Mouse (Mus musculus) frontal cortex, adult 2 months (tissue): ENCODE data around the gene Bpifb4. TPM values are rescaled to one million over a fixed set of nuclear protein-coding genes. Genes with fewer than 3 reads are reported as not detected.

Source experiments
- DNase-seq, 2 experiments: peaks; one replicate each; pipeline ENCODE4 v3.0.0; 2022; ENCODE audit warnings: low spot score in 1 of 2; ENCODE audit errors: extremely low spot score in 1 of 2
- polyA plus RNA-seq: library from polyadenylated mRNA; depleted of rRNA; stranded (reverse); fragments of >200 nt; gene quantifications from 2 replicates; pipeline ENCODE4 v1.2.3, GENCODE M21; 2012; rRNA removed

The Bpifb4 gene
- polyA plus RNA-seq: 1.5 and 9.4 TPM in 2 replicates

GRCm38 (mm10) chr2:153937843-153938242 lies at the start of gene Bpifb4:
Gene Bpifb4 (plus strand): TSS chr2:153938212.
- no peak for DNase-seq

GRCm38 (mm10) chr2:153899111-153899510 lies 38.9 kb upstream of the Bpifb4 start:
- DNase-seq: no peak

- DNase-seq: no peak
These were observed 37.9 kb upstream of the Bpifb4 start, which contains the start of gene Bpifb6 for GRCm38 (mm10) chr2:153900088-153900487. Gene Bpifb6 (plus strand): TSS chr2:153900388.

- DNase-seq: no peak
These were observed 35.3 kb upstream of the Bpifb4 start for GRCm38 (mm10) chr2:153902726-153903125.

- DNase-seq: no peak
These were observed 31.4 kb upstream of the Bpifb4 start for GRCm38 (mm10) chr2:153906626-153907025.

GRCm38 (mm10) chr2:153914151-153914550 lies 23.9 kb upstream of the Bpifb4 start:
- peak; percentile 10 to 33 for DNase-seq

GRCm38 (mm10) chr2:153917930-153918329 lies 20.1 kb upstream of the Bpifb4 start, which contains the start of gene Bpifb3:
Gene Bpifb3 (plus strand): TSS chr2:153918230.
- no peak for DNase-seq

GRCm38 (mm10) chr2:153921246-153921645 lies 16.8 kb upstream of the Bpifb4 start:
- DNase-seq: peak in 1 of 2 experiments; percentile 62

GRCm38 (mm10) chr2:153929871-153930413 lies 8.1 kb upstream of the Bpifb4 start:
- peak in 1 of 2 experiments; percentile 57 for DNase-seq

GRCm38 (mm10) chr2:153931125-153931524 lies 6.9 kb upstream of the Bpifb4 start:
- no peak for DNase-seq

GRCm38 (mm10) chr2:153933311-153933710 lies 4.7 kb upstream of the Bpifb4 start:
- no peak for DNase-seq

GRCm38 (mm10) chr2:153935348-153935747 lies 2.7 kb upstream of the Bpifb4 start:
- DNase-seq: no peak

GRCm38 (mm10) chr2:153943537-153943936 lies 5.5 kb downstream of the Bpifb4 start:
- DNase-seq: peak in 1 of 2 experiments; percentile 82

GRCm38 (mm10) chr2:153944567-153944966 lies 6.6 kb downstream of the Bpifb4 start:
- DNase-seq: no peak

- DNase-seq: peak in 1 of 2 experiments; percentile 84
These were observed 14.9 kb downstream of the Bpifb4 start for GRCm38 (mm10) chr2:153952897-153953296.

- DNase-seq: peak in 1 of 2 experiments; percentile 17
These were observed 15.8 kb downstream of the Bpifb4 start for GRCm38 (mm10) chr2:153953836-153954235.

GRCm38 (mm10) chr2:153962821-153963331 lies 24.9 kb downstream of the Bpifb4 start:
- DNase-seq: peak; percentile 31 to 50

GRCm38 (mm10) chr2:153963334-153963733 lies 25.3 kb downstream of the Bpifb4 start:
- no peak for DNase-seq

- no peak for DNase-seq
These were observed 32.2 kb downstream of the Bpifb4 start for GRCm38 (mm10) chr2:153970221-153970620.

GRCm38 (mm10) chr2:153974582-153974981 lies 36.6 kb downstream of the Bpifb4 start, which contains the start of gene Bpifa6:
Gene Bpifa6 (plus strand): TSS chr2:153974945.
- DNase-seq: no peak

- DNase-seq: peak; percentile 41 to 87
These were observed 57.8 kb downstream of the Bpifb4 start for GRCm38 (mm10) chr2:153995770-153996169.

- DNase-seq: no peak
These were observed 62.5 kb downstream of the Bpifb4 start for GRCm38 (mm10) chr2:154000501-154000900.
